ENCODE assay signal across 1 mouse cellular context in genomic region chr8:110911576-110912570, GRCm38 (mm10).
TF ChIP-seq lines count a peak whose summit lies in the region.

No protein-coding gene starts in this region.

TF ChIP-seq in MEL, 35 proteins besides CTCF, POLR2A, EP300 and RAD21 (continued from another document):
- TF ChIP-seq ZNF384 (IDR thresholded peaks at IDR 0.05; ENCODE audit: low read depth, low read length) (peak; percentile 87), MAZ (IDR thresholded peaks at IDR 0.05; ENCODE audit: low read depth, low read length) (no peak), HCFC1 (IDR thresholded peaks at IDR 0.05; ENCODE audit: low read depth, low read length) (peak; percentile 26; the same call in 1 of the 2 replicates), MYC (IDR thresholded peaks at IDR 0.05; ENCODE audit: low read depth, low read length) (peak; percentile 86), TCF12 (IDR thresholded peaks at IDR 0.05; ENCODE audit: low read depth, low read length) (peak; percentile 53; the same call in 1 of the 2 replicates)
